Mouse (Mus musculus) cerebellum, adult 9-11 months (tissue): ENCODE results near the gene Cmtm1.
A peak's percentile ranks its signal among the peaks of the same experiment; 100 is the strongest.
"Not testable (repeated sequence)": the region's sequence is repeated elsewhere in the genome, so short reads cannot be mapped to it uniquely, and the experiment has no call there.

Experiments
- DNase-seq: peaks from one replicate; pipeline ENCODE4 v3.0.0; 2022

The Cmtm1 gene

GRCm38 (mm10) chr8:104309441-104310155, at the start of gene Cmtm1, which contains the start of gene Gm45711:
Gene Cmtm1 (minus strand): TSS chr8:104310145.
Gene Gm45711 (minus strand): TSS chr8:104310081.
- DNase-seq, result peak; percentile 49

GRCm38 (mm10) chr8:104358637-104359036, 48.7 kb upstream of the Cmtm1 start:
- no peak for DNase-seq

GRCm38 (mm10) chr8:104354504-104354903, 44.6 kb upstream of the Cmtm1 start:
- DNase-seq, result no peak

GRCm38 (mm10) chr8:104353186-104353585, 43.2 kb upstream of the Cmtm1 start:
- no peak for DNase-seq

GRCm38 (mm10) chr8:104350047-104350446, 40.1 kb upstream of the Cmtm1 start:
- no peak for DNase-seq

GRCm38 (mm10) chr8:104348971-104349370, 39.0 kb upstream of the Cmtm1 start:
- no peak for DNase-seq

- no peak for DNase-seq
Measured at GRCm38 (mm10) chr8:104346706-104347105, 36.8 kb upstream of the Cmtm1 start.

GRCm38 (mm10) chr8:104344622-104345021, 34.7 kb upstream of the Cmtm1 start:
- no peak for DNase-seq

- peak; percentile 86 for DNase-seq
Measured at GRCm38 (mm10) chr8:104343957-104344356, 34.0 kb upstream of the Cmtm1 start.

- DNase-seq, result no peak
Measured at GRCm38 (mm10) chr8:104342426-104342825, 32.5 kb upstream of the Cmtm1 start.

- DNase-seq, result no peak
Measured at GRCm38 (mm10) chr8:104341678-104342077, 31.7 kb upstream of the Cmtm1 start.

- DNase-seq, result no peak
Measured at GRCm38 (mm10) chr8:104341106-104341561, 31.2 kb upstream of the Cmtm1 start.

GRCm38 (mm10) chr8:104340233-104341105, 30.5 kb upstream of the Cmtm1 start:
- DNase-seq, result peak; percentile 56

- no peak for DNase-seq
Measured at GRCm38 (mm10) chr8:104339983-104340232, 30.0 kb upstream of the Cmtm1 start.

GRCm38 (mm10) chr8:104339229-104339982, 29.5 kb upstream of the Cmtm1 start, which contains the start of gene Cmtm3:
Gene Cmtm3 (plus strand): TSS chr8:104339410.
- no peak for DNase-seq

GRCm38 (mm10) chr8:104337890-104338289, 27.9 kb upstream of the Cmtm1 start:
- no peak for DNase-seq

- no peak for DNase-seq
Measured at GRCm38 (mm10) chr8:104336806-104337205, 26.9 kb upstream of the Cmtm1 start.

GRCm38 (mm10) chr8:104334196-104334595, 24.3 kb upstream of the Cmtm1 start:
- DNase-seq, result no peak

- DNase-seq, result no peak
Measured at GRCm38 (mm10) chr8:104333786-104334185, 23.8 kb upstream of the Cmtm1 start.

- DNase-seq, result no peak
Measured at GRCm38 (mm10) chr8:104332665-104333631, 23.0 kb upstream of the Cmtm1 start.

- DNase-seq, result not testable (repeated sequence)
Measured at GRCm38 (mm10) chr8:104321930-104322329, 12.0 kb upstream of the Cmtm1 start, which contains the start of gene Cmtm2b. Gene Cmtm2b (plus strand): TSS chr8:104322230.

- DNase-seq, result not testable (repeated sequence)
Measured at GRCm38 (mm10) chr8:104321267-104321666, 11.3 kb upstream of the Cmtm1 start, which contains the start of gene Gm11020. Gene Gm11020 (plus strand): TSS chr8:104321567.
